22 mouse cellular contexts compared by ENCODE assay signal in the genomic region with DNA sequence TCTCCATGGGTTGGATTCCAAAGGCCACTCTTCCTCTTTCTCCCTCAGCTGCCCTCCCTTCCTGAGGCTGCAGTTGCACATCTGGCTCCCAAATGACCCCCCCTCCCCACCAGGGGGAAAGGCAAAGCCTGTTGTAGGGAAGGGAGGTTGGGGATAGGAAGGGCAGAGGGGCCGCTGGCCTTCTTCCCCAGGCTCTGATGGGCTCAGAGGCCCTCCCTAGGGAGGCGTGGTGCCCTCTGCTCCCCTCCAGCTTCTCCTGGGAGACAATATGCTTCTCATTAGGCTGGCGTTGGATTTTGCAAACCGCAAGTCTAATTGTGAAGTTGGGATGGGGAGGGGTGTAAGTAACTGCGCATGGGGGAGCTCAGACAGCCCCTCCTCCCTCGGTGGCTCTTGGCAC. TPM values are rescaled to one million over a fixed set of nuclear protein-coding genes. Genes with fewer than 3 reads are reported as not detected.
DNase-seq lines count a peak whose midpoint lies in the region; ATAC-seq lines count a peak whose summit lies in the region.
"Had no signal": no experiment of that assay in that cellular context is flagged by ENCODE, and none has a peak within 500 bp of the region (broad histone marks: within the 10 kb centered on the region; RNA-seq: fewer than 3 reads in every experiment).

No protein-coding gene starts in this region.

- ATAC-seq in forebrain, embryonic 14.5 days: no peak
- ATAC-seq in midbrain, embryonic 14.5 days (ENCODE audit: low FRiP score, low TSS enrichment): no peak
- ATAC-seq in embryonic facial prominence, embryonic 13.5 days (ENCODE audit: insufficient number of reproducible peaks, insufficient read depth, low FRiP score, low TSS enrichment, low read depth): peak; percentile 46; the same call in 1 of the 2 replicates
- peak; percentile 31; the same call in 1 of the 2 replicates for ATAC-seq in limb, embryonic 15.5 days (ENCODE audit: insufficient number of reproducible peaks, low FRiP score, low TSS enrichment, low read depth)
- ATAC-seq: CD4-positive, CD25-positive, alpha-beta regulatory T cell, adult 4 months; intestine, embryonic 16.5 days; lung, postnatal 0 days had no signal

- H3K36me3 ChIP-seq in forebrain, embryonic 10.5 days (replicated peaks): no peaks in the 10 kb centered on the region
- no peaks in the 10 kb centered on the region for H3K36me3 ChIP-seq in forebrain, embryonic 14.5 days (ENCODE audit: control insufficient read depth, insufficient read depth, low read length)
- no peaks in the 10 kb centered on the region for H3K36me3 ChIP-seq in midbrain, embryonic 10.5 days
- no peaks in the 10 kb centered on the region for H3K36me3 ChIP-seq in midbrain, embryonic 14.5 days (ENCODE audit: control insufficient read depth, insufficient read depth, low read length)
- H3K36me3 ChIP-seq in embryonic facial prominence, embryonic 13.5 days: no peaks in the 10 kb centered on the region
- no peaks in the 10 kb centered on the region for H3K36me3 ChIP-seq in limb, embryonic 15.5 days
- H3K36me3 ChIP-seq: G1E; hindbrain, embryonic 15.5 days had no signal

- peak overlapping the region; percentile 85 for H3K27ac ChIP-seq in forebrain, embryonic 10.5 days
- H3K27ac ChIP-seq in forebrain, embryonic 14.5 days (ENCODE audit: low read depth, low read length): no peak overlapping the region
- H3K27ac ChIP-seq in midbrain, embryonic 10.5 days (replicated peaks): peak overlapping the region; percentile 76
- H3K27ac ChIP-seq in midbrain, embryonic 14.5 days (replicated peaks; ENCODE audit: low read depth, low read length): no peak overlapping the region
- H3K27ac ChIP-seq in embryonic facial prominence, embryonic 13.5 days: peak overlapping the region; percentile 89
- no peak overlapping the region for H3K27ac ChIP-seq in limb, embryonic 15.5 days
- H3K27ac ChIP-seq: hindbrain, embryonic 15.5 days had no signal

- peaks cover 6% of the 10 kb centered on the region; the same call in 1 of the 2 replicates for H3K27me3 ChIP-seq in forebrain, embryonic 10.5 days (ENCODE audit: poor library complexity, severe bottlenecking)
- H3K27me3 ChIP-seq in forebrain, embryonic 14.5 days (replicated peaks; ENCODE audit: control insufficient read depth, insufficient read depth, low read length): no peaks in the 10 kb centered on the region
- no peaks in the 10 kb centered on the region; the same call in 1 of the 2 replicates for H3K27me3 ChIP-seq in midbrain, embryonic 10.5 days (ENCODE audit: low read depth, poor library complexity, severe bottlenecking)
- no peaks in the 10 kb centered on the region for H3K27me3 ChIP-seq in midbrain, embryonic 14.5 days (ENCODE audit: control insufficient read depth, insufficient read depth, low read length)
- H3K27me3 ChIP-seq in embryonic facial prominence, embryonic 13.5 days: peaks cover 36% of the 10 kb centered on the region
- H3K27me3 ChIP-seq in limb, embryonic 15.5 days: peaks cover 31% of the 10 kb centered on the region
- H3K27me3 ChIP-seq: hindbrain, embryonic 15.5 days had no signal

- no peak overlapping the region for H3K9ac ChIP-seq in forebrain, embryonic 14.5 days (ENCODE audit: low read length)
- no peak overlapping the region for H3K9ac ChIP-seq in midbrain, embryonic 14.5 days (replicated peaks; ENCODE audit: low read length)
- peak overlapping the region; percentile 46; the same call in 1 of the 2 replicates for H3K9ac ChIP-seq in embryonic facial prominence, embryonic 13.5 days
- H3K9ac ChIP-seq in limb, embryonic 15.5 days: no peak overlapping the region
- H3K9ac ChIP-seq: hindbrain, embryonic 15.5 days had no signal

- no peak overlapping the region for H3K4me3 ChIP-seq in forebrain, embryonic 10.5 days
- H3K4me3 ChIP-seq in forebrain, embryonic 14.5 days (ENCODE audit: low read depth, low read length): no peak overlapping the region
- no peak overlapping the region for H3K4me3 ChIP-seq in midbrain, embryonic 10.5 days
- no peak overlapping the region for H3K4me3 ChIP-seq in midbrain, embryonic 14.5 days (replicated peaks; ENCODE audit: low read depth, low read length)
- H3K4me3 ChIP-seq in embryonic facial prominence, embryonic 13.5 days: no peak overlapping the region
- no peak overlapping the region for H3K4me3 ChIP-seq in limb, embryonic 15.5 days
- H3K4me3 ChIP-seq: hindbrain, embryonic 15.5 days had no signal

- H3K4me2 ChIP-seq in forebrain, embryonic 14.5 days (ENCODE audit: low read length): no peak overlapping the region
- no peak overlapping the region for H3K4me2 ChIP-seq in midbrain, embryonic 14.5 days (ENCODE audit: low read length)
- H3K4me2 ChIP-seq in embryonic facial prominence, embryonic 13.5 days: peak overlapping the region; percentile 41
- no peak overlapping the region for H3K4me2 ChIP-seq in limb, embryonic 15.5 days
- H3K4me2 ChIP-seq: hindbrain, embryonic 15.5 days had no signal

- peaks cover 94% of the 10 kb centered on the region for H3K4me1 ChIP-seq in forebrain, embryonic 10.5 days
- H3K4me1 ChIP-seq in forebrain, embryonic 14.5 days (ENCODE audit: control insufficient read depth, insufficient read depth, low read length): no peaks in the 10 kb centered on the region
- H3K4me1 ChIP-seq in midbrain, embryonic 10.5 days: peaks cover 73% of the 10 kb centered on the region
- peaks cover 16% of the 10 kb centered on the region; the same call in 1 of the 2 replicates for H3K4me1 ChIP-seq in midbrain, embryonic 14.5 days (ENCODE audit: control insufficient read depth, insufficient read depth, low read length)
- H3K4me1 ChIP-seq in embryonic facial prominence, embryonic 13.5 days: peaks cover 66% of the 10 kb centered on the region
- peaks cover 25% of the 10 kb centered on the region for H3K4me1 ChIP-seq in limb, embryonic 15.5 days

- WGBS in forebrain, embryonic 10.5 days: 46% methylated on average over 6 of the region's 6 CpGs
- WGBS in forebrain, embryonic 14.5 days: 9% methylated on average over 5 of the region's 6 CpGs
- WGBS in midbrain, embryonic 10.5 days: 67% methylated on average over 6 of the region's 6 CpGs
- 51% methylated on average over 6 of the region's 6 CpGs for WGBS in midbrain, embryonic 14.5 days
- 15% methylated on average over 6 of the region's 6 CpGs for WGBS in embryonic facial prominence, embryonic 13.5 days
- WGBS in limb, embryonic 15.5 days: 26% methylated on average over 6 of the region's 6 CpGs

- H3K9me3 ChIP-seq in forebrain, embryonic 10.5 days: no peaks in the 10 kb centered on the region
- H3K9me3 ChIP-seq in forebrain, embryonic 14.5 days (replicated peaks; ENCODE audit: control insufficient read depth, low read length): no peaks in the 10 kb centered on the region
- H3K9me3 ChIP-seq in midbrain, embryonic 10.5 days (replicated peaks): no peaks in the 10 kb centered on the region
- no peaks in the 10 kb centered on the region for H3K9me3 ChIP-seq in midbrain, embryonic 14.5 days (ENCODE audit: control insufficient read depth, low read length)
- H3K9me3 ChIP-seq in embryonic facial prominence, embryonic 13.5 days: no peaks in the 10 kb centered on the region
- no peaks in the 10 kb centered on the region for H3K9me3 ChIP-seq in limb, embryonic 15.5 days
- H3K9me3 ChIP-seq: G1E; hindbrain, embryonic 15.5 days had no signal

- DNase-seq in forebrain, embryonic 10.5 days (ENCODE audit: extremely low spot score, low spot score): no peak
- no peak for DNase-seq in forebrain, embryonic 14.5 days (ENCODE audit: low spot score)
- no peak for DNase-seq in midbrain, embryonic 10.5 days (ENCODE audit: low spot score)
- no peak for DNase-seq in midbrain, embryonic 14.5 days
- DNase-seq in adrenal gland, postnatal 36 days: no peak
- no peak for DNase-seq in yolk sac, embryonic 10.5 days (ENCODE audit: low spot score)
- DNase-seq: adrenal gland, postnatal 25 days; cerebellum, adult 11-12 months; cerebellum, postnatal 14 days; gastrocnemius, postnatal 36 days; kidney, postnatal 4 days; liver; right cerebral cortex, adult 18-20 months; thymus, postnatal 25 days had no signal

RNA-seq across cellular contexts. Expression of a gene that starts 17.5 kb away (rescaled TPM):
- polyA plus RNA-seq in forebrain, embryonic 10.5 days (2016; fragmentation: Nextera tagmentation; extraction: Ambion mirVana): 40.0 and 46.8 TPM in 2 replicates
- 1.8 and 2.4 TPM in 2 replicates for polyA plus RNA-seq in forebrain, embryonic 14.5 days (2014; fragmentation: Nextera tagmentation; extraction: Ambion mirVana)
- polyA plus RNA-seq in midbrain, embryonic 10.5 days (2016; fragmentation: Nextera tagmentation; extraction: Ambion mirVana): 11.0 and 16.4 TPM in 2 replicates
- 1.7 and 3.2 TPM in 2 replicates for polyA plus RNA-seq in midbrain, embryonic 14.5 days (2014; fragmentation: Nextera tagmentation; extraction: Ambion mirVana)
- 18.8 and 21.2 TPM in 2 replicates for polyA plus RNA-seq in embryonic facial prominence, embryonic 13.5 days (2015; fragmentation: Nextera tagmentation; extraction: Ambion mirVana)
- polyA plus RNA-seq in limb, embryonic 15.5 days (2015; fragmentation: Nextera tagmentation; extraction: Ambion mirVana): 1.7 and 2.4 TPM in 2 replicates
- total RNA-seq in adrenal gland, postnatal 36 days (2021): 1 to 10 TPM; 4.0 to 4.6 TPM
- total RNA-seq: G1E; monocyte, adult 5-6 weeks had no signal
- polyA plus RNA-seq: CD4-positive, CD25-positive, alpha-beta regulatory T cell, adult 4 months; G1E had no signal

RNA-seq across cellular contexts. Expression of a gene that starts 29.6 kb away (rescaled TPM):
- polyA plus RNA-seq in forebrain, embryonic 10.5 days (2016; fragmentation: Nextera tagmentation; extraction: Ambion mirVana): 293 and 297 TPM in 2 replicates
- 63.5 and 63.8 TPM in 2 replicates for polyA plus RNA-seq in forebrain, embryonic 14.5 days (2014; fragmentation: Nextera tagmentation; extraction: Ambion mirVana)
- polyA plus RNA-seq in midbrain, embryonic 10.5 days (2016; fragmentation: Nextera tagmentation; extraction: Ambion mirVana): 271 and 298 TPM in 2 replicates
- 22.8 and 34.7 TPM in 2 replicates for polyA plus RNA-seq in midbrain, embryonic 14.5 days (2014; fragmentation: Nextera tagmentation; extraction: Ambion mirVana)
- 133 and 141 TPM in 2 replicates for polyA plus RNA-seq in embryonic facial prominence, embryonic 13.5 days (2015; fragmentation: Nextera tagmentation; extraction: Ambion mirVana)
- polyA plus RNA-seq in limb, embryonic 15.5 days (2015; fragmentation: Nextera tagmentation; extraction: Ambion mirVana): 95.9 and 97.8 TPM in 2 replicates
- total RNA-seq in adrenal gland, postnatal 36 days (2021): 1 to 10 TPM; 5.7 to 7.6 TPM

RNA-seq across cellular contexts. Expression of a gene that starts 31.9 kb away (rescaled TPM):
- polyA plus RNA-seq in forebrain, embryonic 10.5 days (2016; fragmentation: Nextera tagmentation; extraction: Ambion mirVana): 16.4 and 17.5 TPM in 2 replicates
- 3.2 and 5.6 TPM in 2 replicates for polyA plus RNA-seq in forebrain, embryonic 14.5 days (2014; fragmentation: Nextera tagmentation; extraction: Ambion mirVana)
- 17.4 and 18.9 TPM in 2 replicates for polyA plus RNA-seq in midbrain, embryonic 10.5 days (2016; fragmentation: Nextera tagmentation; extraction: Ambion mirVana)
- polyA plus RNA-seq in midbrain, embryonic 14.5 days (2014; fragmentation: Nextera tagmentation; extraction: Ambion mirVana): 4.9 and 5.6 TPM in 2 replicates
- polyA plus RNA-seq in embryonic facial prominence, embryonic 13.5 days (2015; fragmentation: Nextera tagmentation; extraction: Ambion mirVana): 18.1 and 20.3 TPM in 2 replicates
- 13.8 and 16.6 TPM in 2 replicates for polyA plus RNA-seq in limb, embryonic 15.5 days (2015; fragmentation: Nextera tagmentation; extraction: Ambion mirVana)
- 10 to 100 TPM in 1 of 2 experiments, 1 to 10 TPM in 1; 9.8 to 17.9 TPM for total RNA-seq in adrenal gland, postnatal 36 days (2021)

RNA-seq across cellular contexts. Expression of a gene that starts 47.7 kb away (rescaled TPM):
- polyA plus RNA-seq in forebrain, embryonic 10.5 days (2016; fragmentation: Nextera tagmentation; extraction: Ambion mirVana): 99.7 and 107 TPM in 2 replicates
- polyA plus RNA-seq in forebrain, embryonic 14.5 days (2014; fragmentation: Nextera tagmentation; extraction: Ambion mirVana): 86.4 and 95.0 TPM in 2 replicates
- 92.1 TPM in 2 replicates for polyA plus RNA-seq in midbrain, embryonic 10.5 days (2016; fragmentation: Nextera tagmentation; extraction: Ambion mirVana)
- 67.3 and 88.9 TPM in 2 replicates for polyA plus RNA-seq in midbrain, embryonic 14.5 days (2014; fragmentation: Nextera tagmentation; extraction: Ambion mirVana)
- 111 and 112 TPM in 2 replicates for polyA plus RNA-seq in embryonic facial prominence, embryonic 13.5 days (2015; fragmentation: Nextera tagmentation; extraction: Ambion mirVana)
- 78.4 and 84.7 TPM in 2 replicates for polyA plus RNA-seq in limb, embryonic 15.5 days (2015; fragmentation: Nextera tagmentation; extraction: Ambion mirVana)
- total RNA-seq in adrenal gland, postnatal 36 days (2021): 10 to 100 TPM; 44.9 to 63.1 TPM

Comparison
In these comparisons a context has a peak if more than half of its experiments do, and no peak if none do; other contexts are left out.
1. H3K27ac ChIP-seq: peak in forebrain, embryonic 10.5 days (single experiment), midbrain, embryonic 10.5 days (single experiment) and embryonic facial prominence, embryonic 13.5 days (single experiment); none in forebrain, embryonic 14.5 days (single experiment), midbrain, embryonic 14.5 days (single experiment) and limb, embryonic 15.5 days (single experiment).
2. ATAC-seq: peak in embryonic facial prominence, embryonic 13.5 days (single experiment) and limb, embryonic 15.5 days (single experiment); none in forebrain, embryonic 14.5 days (single experiment) and midbrain, embryonic 14.5 days (single experiment).